Mouse (Mus musculus): ENCODE measurements around the gene Mov10l1. TPM values are rescaled to one million over a fixed set of nuclear protein-coding genes. Genes with fewer than 3 reads are reported as not detected.

The Mov10l1 gene
- polyA plus RNA-seq, 2 experiments: 0.10 to 0.19 TPM

DNA sequence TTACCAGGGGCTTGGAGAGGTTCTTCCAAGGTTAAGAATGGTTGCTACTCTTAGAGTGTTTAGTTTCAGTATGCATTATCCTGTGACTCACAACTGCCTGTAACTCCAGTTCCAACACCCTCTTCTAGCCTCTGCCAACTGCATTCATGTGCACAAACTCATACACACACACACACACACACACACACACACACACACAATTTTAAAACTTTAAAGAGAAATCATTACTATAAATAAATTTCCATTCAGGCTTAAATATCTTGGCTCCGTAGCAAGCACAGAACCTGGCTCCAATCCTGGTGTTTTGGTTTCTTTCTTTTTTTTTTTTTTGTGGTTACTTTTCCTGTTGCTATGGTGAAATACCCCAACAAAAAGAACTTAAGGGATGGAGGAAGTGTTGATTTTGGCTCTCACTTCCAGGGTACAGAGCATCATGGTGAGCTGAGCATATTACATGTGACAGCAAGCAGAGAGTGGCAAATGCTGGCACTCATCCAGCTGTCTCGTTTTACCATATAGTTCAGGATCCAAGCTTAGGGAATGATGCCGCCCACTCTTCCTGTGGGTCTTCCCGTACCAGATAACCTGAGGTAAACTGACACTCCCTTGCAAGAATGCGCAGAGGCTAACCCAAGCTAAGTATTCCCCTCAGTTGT, 38.7 kb upstream of the Mov10l1 start:
- no peak overlapping the region for H3K27ac ChIP-seq (replicated peaks; ENCODE audit: low read depth, low read length)
- peak; percentile 25 for DNase-seq (ENCODE audit: low spot score)
- H3K36me3 ChIP-seq (ENCODE audit: control insufficient read depth, insufficient read depth, low read length): no peaks in the 10 kb centered on the region
- 0 out of 2 replicates have a peak, but pooled peaks have one; percentile 9 for ATAC-seq (ENCODE audit: low FRiP score, low read depth)
- no peak overlapping the region for H3K4me3 ChIP-seq (replicated peaks; ENCODE audit: low read length)
- TF ChIP-seq POLR2A (IDR thresholded peaks at IDR 0.05; ENCODE audit: borderline replicate concordance, extremely low read depth, insufficient read depth, insufficient read length): no peak
- H3K9ac ChIP-seq (ENCODE audit: low read depth, low read length, severe bottlenecking): no peak overlapping the region
- H3K9me3 ChIP-seq (ENCODE audit: control insufficient read depth, low read length): no peaks in the 10 kb centered on the region
- no peaks in the 10 kb centered on the region for H3K27me3 ChIP-seq (ENCODE audit: control insufficient read depth, insufficient read depth, low read length)
- no peak overlapping the region for H3K4me2 ChIP-seq (replicated peaks; ENCODE audit: low read depth, low read length, severe bottlenecking)
- 72% methylated on average over 5 of the region's 5 CpGs for WGBS
- no peaks in the 10 kb centered on the region for H3K4me1 ChIP-seq (ENCODE audit: control insufficient read depth, insufficient read depth, low read length)

DNA sequence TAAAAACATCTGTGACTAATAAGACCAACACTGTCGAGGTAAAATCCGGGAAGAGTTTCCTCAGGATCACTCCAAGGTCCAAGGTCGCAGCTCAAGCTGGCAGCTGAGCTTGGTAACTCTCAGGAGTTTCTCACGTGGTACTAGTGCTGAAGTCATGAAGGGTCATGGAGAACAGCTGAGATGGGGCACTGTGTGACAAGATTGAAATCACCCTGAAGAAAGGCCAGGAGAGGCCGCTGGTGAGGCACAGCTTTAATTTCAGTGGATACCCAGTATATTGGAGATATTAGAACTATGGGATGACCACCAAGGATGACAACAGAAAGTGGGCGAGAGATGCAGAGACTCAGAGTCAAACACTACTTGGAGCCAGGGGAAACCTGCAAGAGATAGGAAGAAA, 35.9 kb upstream of the Mov10l1 start:
- no peak overlapping the region for H3K27ac ChIP-seq (replicated peaks; ENCODE audit: low read depth, low read length)
- no peak overlapping the region for H3K9ac ChIP-seq (ENCODE audit: low read depth, low read length, severe bottlenecking)
- DNase-seq (ENCODE audit: low spot score): no peak
- no peaks in the 10 kb centered on the region for H3K9me3 ChIP-seq (ENCODE audit: control insufficient read depth, low read length)
- no peak overlapping the region for H3K4me3 ChIP-seq (replicated peaks; ENCODE audit: low read length)
- TF ChIP-seq POLR2A (IDR thresholded peaks at IDR 0.05; ENCODE audit: borderline replicate concordance, extremely low read depth, insufficient read depth, insufficient read length): no peak
- H3K27me3 ChIP-seq (ENCODE audit: control insufficient read depth, insufficient read depth, low read length): no peaks in the 10 kb centered on the region
- ATAC-seq (ENCODE audit: low FRiP score, low read depth): no peak
- 21% methylated on average over 6 of the region's 6 CpGs for WGBS
- H3K4me2 ChIP-seq (replicated peaks; ENCODE audit: low read depth, low read length, severe bottlenecking): no peak overlapping the region
- H3K36me3 ChIP-seq (ENCODE audit: control insufficient read depth, insufficient read depth, low read length): no peaks in the 10 kb centered on the region
- no peaks in the 10 kb centered on the region for H3K4me1 ChIP-seq (ENCODE audit: control insufficient read depth, insufficient read depth, low read length)

DNA sequence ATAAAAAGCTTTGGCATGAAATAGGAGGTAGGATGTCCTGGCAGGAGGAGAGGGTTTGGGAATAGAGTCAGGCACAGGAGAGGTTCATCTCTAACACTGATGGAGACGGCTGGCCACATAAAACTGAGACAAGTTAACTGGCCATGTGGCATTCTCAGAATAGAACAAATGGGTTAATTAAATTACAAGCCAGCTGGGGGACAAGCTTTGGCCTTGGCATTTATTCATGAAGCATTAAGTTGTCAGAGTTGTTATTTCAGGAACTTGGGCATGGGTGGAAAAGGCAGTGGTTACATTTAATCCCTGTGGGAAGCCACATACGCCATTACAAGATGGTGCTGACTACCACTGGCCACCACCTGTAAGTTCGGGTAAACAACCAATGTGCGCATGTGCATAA, 31.5 kb upstream of the Mov10l1 start:
- TF ChIP-seq POLR2A (IDR thresholded peaks at IDR 0.05; ENCODE audit: borderline replicate concordance, extremely low read depth, insufficient read depth, insufficient read length): no peak
- DNase-seq (ENCODE audit: low spot score) (no peak), ATAC-seq (ENCODE audit: low FRiP score, low read depth) (no peak)
- Histone ChIP-seq H3K9me3 (ENCODE audit: control insufficient read depth, low read length) (no peaks in the 10 kb centered on the region), H3K36me3 (ENCODE audit: control insufficient read depth, insufficient read depth, low read length) (no peaks in the 10 kb centered on the region), H3K4me3 (replicated peaks; ENCODE audit: low read length) (no peak overlapping the region), H3K27ac (replicated peaks; ENCODE audit: low read depth, low read length) (no peak overlapping the region), H3K4me1 (ENCODE audit: control insufficient read depth, insufficient read depth, low read length) (no peaks in the 10 kb centered on the region), H3K27me3 (ENCODE audit: control insufficient read depth, insufficient read depth, low read length) (peaks cover 17% of the 10 kb centered on the region), H3K4me2 (replicated peaks; ENCODE audit: low read depth, low read length, severe bottlenecking) (no peak overlapping the region), H3K9ac (ENCODE audit: low read depth, low read length, severe bottlenecking) (no peak overlapping the region)
- WGBS: 82% methylated on average over 4 of the region's 4 CpGs

DNA sequence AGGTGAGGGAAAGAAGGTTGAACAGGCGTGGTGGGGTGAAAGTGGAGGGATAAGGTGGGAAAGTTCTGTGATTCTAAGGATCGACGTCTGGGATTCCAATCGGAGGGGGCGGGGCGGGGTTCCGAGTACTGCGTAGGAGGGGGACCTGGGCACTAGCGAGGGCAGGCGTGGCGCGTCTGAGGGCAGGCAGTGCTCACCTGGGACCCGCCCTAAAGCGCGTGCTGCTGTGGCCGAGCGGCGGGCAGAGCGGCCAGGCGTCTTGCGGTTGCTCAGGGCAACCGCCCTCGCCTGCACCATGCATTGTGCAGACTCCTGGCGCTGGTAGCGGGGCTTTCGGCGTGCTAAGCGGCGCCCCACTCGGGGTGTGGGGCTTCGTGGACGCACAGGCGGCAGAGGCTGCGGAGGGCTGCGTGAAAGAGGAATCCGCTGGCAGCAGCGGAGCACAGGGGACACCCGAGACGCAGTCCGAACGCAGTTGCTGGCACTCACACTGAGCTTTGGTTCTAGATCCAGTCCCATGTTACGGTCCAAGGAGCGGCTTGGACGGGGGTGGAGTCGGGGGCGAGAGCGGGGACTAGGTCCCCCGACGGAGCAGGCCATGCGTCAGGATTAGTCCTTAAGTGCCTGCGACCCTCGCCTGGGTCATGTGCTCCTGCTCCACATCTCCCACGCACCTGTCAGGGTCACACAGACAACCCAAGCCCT, 28.2 kb upstream of the Mov10l1 start, which contains the start of gene Ttll8:
Ttll8 (minus strand) TSS at position 51 of the 705 bp plus-strand sequence.
- Histone ChIP-seq H3K4me1 (ENCODE audit: control insufficient read depth, insufficient read depth, low read length) (no peaks in the 10 kb centered on the region), H3K9ac (ENCODE audit: low read depth, low read length, severe bottlenecking) (peak within 1 kb of the TSS; percentile 52), H3K27me3 (ENCODE audit: control insufficient read depth, insufficient read depth, low read length) (peaks cover 17% of the 10 kb centered on the region), H3K27ac (replicated peaks; ENCODE audit: low read depth, low read length) (no peak within 1 kb of the TSS), H3K4me3 (replicated peaks; ENCODE audit: low read length) (peak within 1 kb of the TSS; percentile 38), H3K4me2 (replicated peaks; ENCODE audit: low read depth, low read length, severe bottlenecking) (peak within 1 kb of the TSS; percentile 80), H3K9me3 (ENCODE audit: control insufficient read depth, low read length) (no peaks in the 10 kb centered on the region), H3K36me3 (ENCODE audit: control insufficient read depth, insufficient read depth, low read length) (no peaks in the 10 kb centered on the region)
- WGBS: 2% methylated on average over 43 of the region's 53 CpGs
- no peak for TF ChIP-seq POLR2A (IDR thresholded peaks at IDR 0.05; ENCODE audit: borderline replicate concordance, extremely low read depth, insufficient read depth, insufficient read length)
- ATAC-seq (ENCODE audit: low FRiP score, low read depth): no peak
- DNase-seq (ENCODE audit: low spot score): no peak

GRCm38 (mm10) chr15:88955342-88955741, 27.4 kb upstream of the Mov10l1 start:
- Histone ChIP-seq H3K36me3 (ENCODE audit: control insufficient read depth, insufficient read depth, low read length) (no peaks in the 10 kb centered on the region), H3K27ac (replicated peaks; ENCODE audit: low read depth, low read length) (no peak overlapping the region), H3K9ac (ENCODE audit: low read depth, low read length, severe bottlenecking) (no peak overlapping the region), H3K9me3 (ENCODE audit: control insufficient read depth, low read length) (no peaks in the 10 kb centered on the region), H3K27me3 (ENCODE audit: control insufficient read depth, insufficient read depth, low read length) (peaks cover 17% of the 10 kb centered on the region), H3K4me1 (ENCODE audit: control insufficient read depth, insufficient read depth, low read length) (no peaks in the 10 kb centered on the region), H3K4me3 (replicated peaks; ENCODE audit: low read length) (no peak overlapping the region), H3K4me2 (replicated peaks; ENCODE audit: low read depth, low read length, severe bottlenecking) (no peak overlapping the region)
- 81% methylated on average over 6 of the region's 6 CpGs for WGBS
- ATAC-seq (ENCODE audit: low FRiP score, low read depth) (no peak), DNase-seq (ENCODE audit: low spot score) (no peak)
- TF ChIP-seq POLR2A (IDR thresholded peaks at IDR 0.05; ENCODE audit: borderline replicate concordance, extremely low read depth, insufficient read depth, insufficient read length): no peak

All from limb, embryonic 14.5 days (tissue).